Mouse (Mus musculus) liver, adult 2 months (tissue): Measurements from ENCODE around the gene Amigo1.

Experiments used
- CTCF ChIP-seq: fragments of 200-500 bp; IDR thresholded peaks from 2 replicates; pipeline ENCODE4 v1.5.1; 2011; ENCODE audit warnings: low read depth, low read length, control low read depth
- POLR2A ChIP-seq: fragments of 200-500 bp; IDR thresholded peaks from 2 replicates; pipeline ENCODE4 v1.6.1; 2011; ENCODE audit warnings: low read length, control low read depth; ENCODE audit not compliant: insufficient read depth; ENCODE audit errors: extremely low read depth

DNA sequence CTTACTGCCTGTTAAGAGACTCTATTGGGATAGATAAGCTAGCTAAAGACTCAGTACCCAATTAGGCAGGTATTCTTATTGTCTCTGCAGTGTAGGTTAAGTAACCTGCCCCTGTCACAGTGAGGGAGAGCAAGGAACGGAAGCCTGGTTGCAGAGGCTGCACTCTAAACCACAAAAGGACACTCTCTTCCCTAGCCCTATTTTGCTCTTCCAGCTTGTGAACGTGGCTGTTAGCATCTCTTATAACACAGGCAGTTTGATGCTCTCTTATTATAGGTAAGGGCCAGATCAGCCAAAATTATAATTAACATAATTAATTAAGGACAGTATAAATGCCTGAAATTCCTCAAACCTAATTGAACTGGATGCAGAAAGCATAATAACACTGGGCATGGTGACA is 5.6 kb upstream of the Amigo1 start:
- TF ChIP-seq CTCF (no peak), POLR2A (no peak)
